Mouse (Mus musculus) forebrain, embryonic 15.5 days (tissue): ENCODE data around the gene Olfr346. TPM values are rescaled to one million over a fixed set of nuclear protein-coding genes. Genes with fewer than 3 reads are reported as not detected.

Experiments used
- ATAC-seq: fragments of 200-750 bp; cut with Nextera tagmentation; replicated peaks from 2 replicates; pipeline ENCODE4 v1.8.0; 2017; ENCODE audit warnings: mild to moderate bottlenecking, moderate TSS enrichment, moderate library complexity
- H3K27ac ChIP-seq: fragments of 300-500 bp; sonication (generic); replicated peaks from 2 replicates; pipeline ENCODE4 v1.5.1; 2015; ENCODE audit warnings: mild to moderate bottlenecking, inconsistent platforms
- H3K27me3 ChIP-seq: fragments of 300-500 bp; sonication (generic); 2 replicates; pipeline ENCODE4 v1.6.1; 2015; ENCODE audit warnings: inconsistent platforms
- H3K36me3 ChIP-seq: fragments of 300-500 bp; sonication (generic); 2 replicates; pipeline ENCODE4 v1.6.1; 2015; ENCODE audit warnings: mild to moderate bottlenecking, inconsistent platforms
- H3K4me1 ChIP-seq: fragments of 300-500 bp; sonication (generic); 2 replicates; pipeline ENCODE4 v1.6.1; 2015; ENCODE audit warnings: inconsistent platforms
- H3K4me2 ChIP-seq: fragments of 300-500 bp; sonication (generic); replicated peaks from 2 replicates; pipeline ENCODE4 v1.6.1; 2015; ENCODE audit warnings: mild to moderate bottlenecking, inconsistent platforms
- H3K4me3 ChIP-seq: fragments of 300-500 bp; sonication (generic); 2 replicates; pipeline ENCODE4 v1.5.1; 2015; ENCODE audit warnings: mild to moderate bottlenecking, inconsistent platforms
- H3K9ac ChIP-seq: fragments of 300-500 bp; sonication (generic); replicated peaks from 2 replicates; pipeline ENCODE4 v1.6.1; 2015; ENCODE audit warnings: mild to moderate bottlenecking, inconsistent platforms
- H3K9me3 ChIP-seq: fragments of 300-500 bp; sonication (generic); 2 replicates; pipeline ENCODE4 v1.6.1; 2016; ENCODE audit warnings: inconsistent platforms
- WGBS: fragments of 180-500 bp; shearing (Covaris S2); methylation state at CpG from one replicate; pipeline ENCODE4 v1.1.7; 2015; ENCODE audit warnings: mixed read lengths; 5-methylcytosine and 5-hydroxymethylcytosine counted together
- polyA plus RNA-seq: library from polyadenylated mRNA; unstranded; fragments of >200 nt; fragmentation: Nextera tagmentation; extraction: Ambion mirVana; gene quantifications from 2 replicates; pipeline ENCODE4 v1.2.1, GENCODE M21; 2015

Gene Olfr346
- polyA plus RNA-seq: not detected in 2 replicates

DNA sequence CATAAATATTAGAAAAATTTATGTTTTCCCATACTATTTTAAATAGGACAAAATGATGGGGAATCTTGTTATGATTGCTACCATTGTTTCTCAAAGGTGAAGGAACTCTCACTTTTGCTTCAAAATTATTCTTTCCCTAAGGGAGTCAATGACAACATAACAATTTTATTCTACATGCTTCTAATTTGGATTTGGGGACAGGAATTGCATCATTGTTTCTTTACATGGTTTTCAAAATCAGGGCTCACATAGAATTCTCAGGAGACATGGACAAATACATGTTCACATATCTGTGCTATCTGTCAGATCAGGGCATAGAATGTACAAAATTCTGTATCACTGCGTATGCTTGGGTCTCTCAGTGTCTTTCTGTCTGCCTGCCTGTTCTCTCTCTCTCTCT, at the start of gene Olfr346:
Gene Olfr346 (plus strand): TSS at position 301 of the 400 bp plus-strand sequence.
- no peaks in the 10 kb centered on the region for H3K9me3 ChIP-seq
- H3K4me1 ChIP-seq: no peaks in the 10 kb centered on the region
- no peak for ATAC-seq
- no peak within 1 kb of the TSS for H3K4me2 ChIP-seq
- H3K27ac ChIP-seq: no peak within 1 kb of the TSS
- H3K36me3 ChIP-seq: no peaks in the 10 kb centered on the region
- no peaks in the 10 kb centered on the region for H3K27me3 ChIP-seq
- no peak within 1 kb of the TSS for H3K9ac ChIP-seq
- WGBS: 92% methylated on average over 1 of the region's 1 CpGs
- H3K4me3 ChIP-seq: no peak within 1 kb of the TSS

DNA sequence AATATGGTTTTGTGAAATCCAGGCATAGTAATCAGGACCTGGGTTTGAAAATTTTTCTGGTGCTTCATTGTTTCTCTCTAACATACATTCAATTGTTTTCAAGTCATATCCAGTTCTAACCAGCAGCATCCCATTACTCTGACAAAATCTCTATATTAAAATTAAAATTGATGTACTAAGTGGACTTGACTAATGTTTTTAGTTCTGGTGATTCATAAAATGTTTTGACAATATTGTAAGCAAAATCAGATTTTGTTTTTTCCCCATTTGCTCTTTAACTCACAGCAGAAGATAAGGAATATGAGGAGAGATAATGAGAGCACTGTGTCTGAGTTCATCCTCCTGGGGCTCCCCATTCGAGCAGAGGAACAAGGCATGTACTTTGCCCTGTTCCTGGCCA, 45.8 kb upstream of the Olfr346 start, which contains the start of gene Olfr345:
Gene Olfr345 (plus strand): TSS at position 301 of the 400 bp plus-strand sequence.
- H3K4me1 ChIP-seq: no peaks in the 10 kb centered on the region

DNA sequence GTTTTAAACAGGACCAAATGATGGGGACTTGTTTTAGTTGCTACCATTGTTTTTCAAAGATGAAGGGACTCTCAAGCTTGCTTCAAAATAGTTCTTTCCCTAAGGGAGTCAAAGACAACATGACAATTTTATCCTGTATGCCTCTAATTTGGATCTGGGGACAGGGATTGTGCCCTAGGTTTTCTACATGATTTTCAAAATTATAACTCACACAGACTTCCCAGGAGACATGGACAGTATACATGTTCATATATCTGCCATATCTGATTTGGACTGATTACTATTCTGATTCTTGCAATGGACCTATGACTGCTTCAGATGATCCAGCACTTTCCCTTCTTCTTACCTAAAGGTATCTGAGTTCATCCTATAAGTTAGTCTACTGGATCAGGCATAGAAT, 46.0 kb downstream of the Olfr346 start, which contains the start of gene Olfr347:
Gene Olfr347 (plus strand): TSS at position 301 of the 400 bp plus-strand sequence.
- no peaks in the 10 kb centered on the region for H3K27me3 ChIP-seq
- no peaks in the 10 kb centered on the region for H3K4me1 ChIP-seq
- no peak within 1 kb of the TSS for H3K9ac ChIP-seq
- no peak within 1 kb of the TSS for H3K4me3 ChIP-seq
- peaks cover 11% of the 10 kb centered on the region; the same call in 1 of the 2 replicates for H3K9me3 ChIP-seq
- ATAC-seq: no peak
- H3K27ac ChIP-seq: no peak within 1 kb of the TSS
- no peak within 1 kb of the TSS for H3K4me2 ChIP-seq
- H3K36me3 ChIP-seq: no peaks in the 10 kb centered on the region

More for the DNA sequence above, 45.8 kb upstream of the Olfr346 start, which contains the start of gene Olfr345:
- H3K27me3 ChIP-seq: no peaks in the 10 kb centered on the region
- no peaks in the 10 kb centered on the region for H3K36me3 ChIP-seq
- H3K9me3 ChIP-seq: no peaks in the 10 kb centered on the region
- no peak within 1 kb of the TSS for H3K4me2 ChIP-seq
- H3K9ac ChIP-seq: no peak within 1 kb of the TSS
- WGBS: 71% methylated on average over 1 of the region's 1 CpGs
- no peak within 1 kb of the TSS for H3K27ac ChIP-seq
- H3K4me3 ChIP-seq: no peak within 1 kb of the TSS
- ATAC-seq: no peak

DNA sequence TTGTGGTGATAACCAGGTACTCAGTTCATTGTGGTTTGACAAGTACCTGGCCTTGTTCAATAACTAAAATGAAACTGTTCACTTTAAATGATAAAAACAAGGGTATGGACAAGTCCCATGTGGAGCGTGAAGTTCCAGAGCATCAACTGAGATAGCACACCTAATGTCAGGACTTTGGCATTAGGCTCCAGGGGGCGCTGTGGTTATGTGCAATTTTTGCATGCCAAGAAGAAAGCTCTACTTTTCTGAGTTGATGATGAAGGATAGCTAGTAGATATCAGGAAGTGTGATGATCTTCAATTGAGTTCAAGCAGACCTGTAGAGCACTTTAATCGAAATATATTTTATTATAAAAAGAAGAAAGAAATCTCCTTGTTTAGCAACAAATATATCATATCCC, 50.6 kb downstream of the Olfr346 start:
- Histone ChIP-seq H3K9me3 (0 out of 2 replicates have a peak, but pooled peaks cover 6% of the 10 kb centered on the region), H3K9ac (no peak overlapping the region), H3K4me1 (no peaks in the 10 kb centered on the region), H3K27ac (no peak overlapping the region), H3K36me3 (no peaks in the 10 kb centered on the region), H3K27me3 (no peaks in the 10 kb centered on the region), H3K4me2 (no peak overlapping the region), H3K4me3 (no peak overlapping the region)
- ATAC-seq: no peak
- 60% methylated on average over 3 of the region's 3 CpGs for WGBS

Other genes starting within 250 kb of the Olfr346 start
- gene Olfr340, start 233.2 kb upstream of the Olfr346 start, polyA plus RNA-seq: not detected in 2 replicates
- not detected in 2 replicates for gene Olfr341, start 203.3 kb upstream of the Olfr346 start, polyA plus RNA-seq
- gene Olfr342, start 160.8 kb upstream of the Olfr346 start, polyA plus RNA-seq: not detected in 2 replicates
- gene Olfr344, start 119.1 kb upstream of the Olfr346 start, polyA plus RNA-seq: not detected in 2 replicates
- not detected in 2 replicates for gene Olfr345, start 45.7 kb upstream of the Olfr346 start, polyA plus RNA-seq
- not detected in 2 replicates for gene Olfr347, start 46.1 kb downstream of the Olfr346 start, polyA plus RNA-seq
- gene Olfr348, start 98.5 kb downstream of the Olfr346 start, polyA plus RNA-seq: not detected in 2 replicates
- not detected in 2 replicates for gene Olfr50, start 104.8 kb downstream of the Olfr346 start, polyA plus RNA-seq
- gene Olfr3, start 131.2 kb downstream of the Olfr346 start, polyA plus RNA-seq: not detected in 2 replicates
- gene Olfr350, start 160.5 kb downstream of the Olfr346 start, polyA plus RNA-seq: not detected in 2 replicates
- not detected in 2 replicates for gene Olfr351, start 176.9 kb downstream of the Olfr346 start, polyA plus RNA-seq
- gene Olfr352, start 182.7 kb downstream of the Olfr346 start, polyA plus RNA-seq: not detected in 2 replicates
- gene Olfr353, start 207.1 kb downstream of the Olfr346 start, polyA plus RNA-seq: not detected in 2 replicates
- not detected in 2 replicates for gene Olfr354, start 219.9 kb downstream of the Olfr346 start, polyA plus RNA-seq
- gene Olfr355, start 243.1 kb downstream of the Olfr346 start, polyA plus RNA-seq: not detected in 2 replicates